Mouse (Mus musculus) heart, embryonic 12.5 days (tissue): ENCODE measurements around the gene Ctcfl. TPM values are rescaled to one million over a fixed set of nuclear protein-coding genes. Genes with fewer than 3 reads are reported as not detected.
A peak's percentile ranks its signal among the peaks of the same experiment; 100 is the strongest.

ENCODE experiments used
- ATAC-seq: fragments of 200-750 bp; cut with Nextera tagmentation; 2 replicates; pipeline ENCODE4 v1.8.0; 2017; ENCODE audit warnings: moderate TSS enrichment, moderate library complexity; ENCODE audit not compliant: insufficient number of reproducible peaks, low FRiP score
- H3K27ac ChIP-seq: fragments of 300-500 bp; sonication (generic); 2 replicates; pipeline ENCODE4 v1.5.1; 2016; ENCODE audit warnings: mild to moderate bottlenecking, moderate library complexity; ENCODE audit not compliant: poor library complexity, severe bottlenecking
- H3K27me3 ChIP-seq: fragments of 300-500 bp; sonication (generic); replicated peaks from 2 replicates; pipeline ENCODE4 v1.6.1; 2016; ENCODE audit warnings: mild to moderate bottlenecking, moderate library complexity
- H3K36me3 ChIP-seq: fragments of 300-500 bp; sonication (generic); 2 replicates; pipeline ENCODE4 v1.6.1; 2016; ENCODE audit warnings: mild to moderate bottlenecking, moderate library complexity
- H3K4me1 ChIP-seq: fragments of 300-500 bp; sonication (generic); replicated peaks from 2 replicates; pipeline ENCODE4 v1.6.1; 2016; ENCODE audit warnings: mild to moderate bottlenecking
- H3K4me2 ChIP-seq: fragments of 300-500 bp; sonication (generic); 2 replicates; pipeline ENCODE4 v1.6.1; 2016; ENCODE audit warnings: mild to moderate bottlenecking, moderate library complexity
- H3K4me3 ChIP-seq: fragments of 300-500 bp; sonication (generic); 2 replicates; pipeline ENCODE4 v1.5.1; 2016; ENCODE audit warnings: mild to moderate bottlenecking
- H3K9ac ChIP-seq: fragments of 300-500 bp; sonication (generic); 2 replicates; pipeline ENCODE4 v1.6.1; 2016; ENCODE audit warnings: mild to moderate bottlenecking, moderate library complexity
- H3K9me3 ChIP-seq: fragments of 300-500 bp; sonication (generic); replicated peaks from 2 replicates; pipeline ENCODE4 v1.6.1; 2016; ENCODE audit warnings: mild to moderate bottlenecking, moderate library complexity
- WGBS: fragments of 180-500 bp; shearing (Covaris S2); methylation state at CpG from one replicate; pipeline ENCODE4 v1.1.7; 2016; 5-methylcytosine and 5-hydroxymethylcytosine counted together
- polyA plus RNA-seq: library from polyadenylated mRNA; unstranded; fragments of >200 nt; fragmentation: Nextera tagmentation; extraction: Ambion mirVana; gene quantifications from 2 replicates; pipeline ENCODE4 v1.2.1, GENCODE M21; 2016

The Ctcfl gene
- polyA plus RNA-seq, result 0.70 and 0.86 TPM in 2 replicates

DNA sequence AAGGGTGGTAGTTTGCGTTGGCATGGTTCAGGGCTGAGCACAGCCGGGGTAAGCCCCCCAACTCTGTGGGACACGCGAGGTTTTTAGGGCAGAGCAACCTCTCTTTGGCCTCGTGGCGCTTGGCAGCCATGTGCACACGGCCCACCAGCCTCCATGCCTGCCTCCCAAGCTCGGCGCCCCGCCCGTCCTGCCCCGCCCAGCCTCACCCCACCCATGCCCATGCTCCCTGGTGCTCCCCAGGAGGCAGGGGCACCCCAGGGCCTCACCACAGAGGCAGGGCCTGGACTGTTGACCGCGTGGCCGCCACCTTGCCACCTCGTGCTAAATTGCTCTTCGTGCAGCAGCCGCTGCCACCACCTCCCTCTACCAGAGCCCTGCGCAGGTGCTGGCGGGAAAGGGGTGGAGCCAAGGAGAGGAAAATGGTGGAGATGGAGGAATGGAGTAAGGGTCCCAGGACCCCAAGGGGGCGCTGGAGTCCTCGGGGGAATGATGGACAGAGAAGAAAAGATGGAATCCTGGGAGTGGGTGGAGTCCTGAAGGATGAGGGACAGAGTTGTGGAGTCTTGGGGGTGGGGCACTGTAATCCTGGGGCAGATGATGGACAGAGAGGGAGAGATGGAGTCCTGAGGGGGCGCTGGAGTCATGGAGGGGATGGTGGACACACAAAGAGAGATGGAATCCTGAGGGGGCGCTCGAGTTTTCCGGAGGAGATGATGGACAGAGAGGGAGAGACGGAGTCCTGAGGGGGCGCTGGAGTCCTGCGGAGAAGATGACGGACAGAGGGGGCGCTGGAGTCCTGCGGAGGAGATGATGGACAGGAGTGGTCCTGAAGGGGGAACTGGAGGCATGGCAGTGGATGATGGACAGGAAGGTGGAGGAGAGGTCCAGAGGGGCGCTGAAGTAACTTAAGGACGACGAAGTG, at the start of gene Ctcfl:
Ctcfl (minus strand) TSS at position 503 of the 922 bp plus-strand sequence.
- H3K36me3 ChIP-seq, result no peaks in the 10 kb centered on the region
- 81% methylated on average over 35 of the region's 35 CpGs for WGBS

DNA sequence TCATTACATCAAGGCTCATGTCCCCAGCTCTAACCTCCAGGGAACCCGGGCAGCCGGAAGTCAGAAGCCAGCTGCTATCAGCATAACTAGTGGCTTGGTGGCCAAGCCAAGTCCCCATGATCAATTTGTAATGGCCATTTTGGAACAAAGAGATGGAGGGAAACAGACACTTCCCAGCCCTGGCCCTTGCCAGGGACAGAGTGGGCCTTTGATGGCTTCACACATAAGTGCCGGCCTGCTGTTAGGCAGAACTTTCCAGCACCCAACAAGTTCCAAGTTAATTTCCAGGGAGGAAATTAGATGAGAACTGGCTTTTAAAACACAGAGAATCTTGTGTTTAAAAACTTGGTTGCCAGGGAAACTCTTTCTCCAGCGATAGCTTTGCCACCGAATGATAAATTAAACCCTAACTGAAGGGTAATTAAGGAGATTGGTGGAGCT, 49.1 kb upstream of the Ctcfl start:
- 63% methylated on average over 5 of the region's 5 CpGs for WGBS
- Histone ChIP-seq H3K27me3 (peaks cover 46% of the 10 kb centered on the region), H3K4me3 (no peak overlapping the region), H3K9me3 (no peaks in the 10 kb centered on the region), H3K36me3 (no peaks in the 10 kb centered on the region), H3K4me2 (no peak overlapping the region), H3K4me1 (peaks cover 20% of the 10 kb centered on the region), H3K9ac (no peak overlapping the region), H3K27ac (no peak overlapping the region)
- no peak for ATAC-seq

More for the DNA sequence above, at the start of gene Ctcfl:
- Histone ChIP-seq H3K27ac (no peak within 1 kb of the TSS), H3K4me3 (no peak within 1 kb of the TSS), H3K4me2 (no peak within 1 kb of the TSS), H3K4me1 (no peaks in the 10 kb centered on the region), H3K27me3 (no peaks in the 10 kb centered on the region), H3K9ac (no peak within 1 kb of the TSS), H3K9me3 (0 out of 2 replicates have a peak, but pooled peaks cover 3% of the 10 kb centered on the region)
- 0 out of 2 replicates have a peak, but pooled peaks have one; percentile 11 for ATAC-seq

GRCm38 (mm10) chr2:173165357-173165756, 46.0 kb upstream of the Ctcfl start:
- Histone ChIP-seq H3K4me1 (no peaks in the 10 kb centered on the region), H3K9ac (no peak overlapping the region), H3K27ac (no peak overlapping the region), H3K4me2 (no peak overlapping the region), H3K4me3 (no peak overlapping the region), H3K9me3 (no peaks in the 10 kb centered on the region), H3K36me3 (no peaks in the 10 kb centered on the region), H3K27me3 (peaks cover 23% of the 10 kb centered on the region)
- WGBS, result 86% methylated on average over 10 of the region's 10 CpGs
- no peak for ATAC-seq

- Histone ChIP-seq H3K9me3 (no peaks in the 10 kb centered on the region), H3K4me3 (no peak overlapping the region), H3K9ac (no peak overlapping the region), H3K27me3 (peaks cover 19% of the 10 kb centered on the region), H3K27ac (no peak overlapping the region), H3K36me3 (no peaks in the 10 kb centered on the region), H3K4me1 (no peaks in the 10 kb centered on the region), H3K4me2 (no peak overlapping the region)
- WGBS, result 82% methylated on average over 10 of the region's 10 CpGs
- ATAC-seq, result no peak
These were observed 45.6 kb upstream of the Ctcfl start for GRCm38 (mm10) chr2:173164946-173165345.

DNA sequence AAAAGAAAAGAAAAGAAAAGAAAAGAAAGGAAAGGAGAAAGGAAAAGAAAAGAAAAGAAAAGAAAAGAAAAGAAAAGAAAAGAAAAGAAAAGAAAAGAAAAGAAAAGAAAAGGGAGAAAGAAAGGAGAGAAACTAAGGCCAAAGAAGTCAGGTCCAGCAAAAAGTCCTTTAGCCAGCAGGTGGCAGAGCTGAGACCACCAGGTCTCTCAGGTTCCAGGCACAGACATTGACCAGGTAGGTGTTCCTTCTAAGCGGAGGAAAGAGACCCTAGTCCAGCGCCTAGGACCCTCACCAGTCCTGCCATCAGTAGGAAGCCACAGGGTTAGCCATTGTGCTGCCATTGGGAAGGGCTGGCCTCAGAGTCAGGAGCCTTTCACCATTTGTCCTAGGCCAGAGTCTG, 45.0 kb upstream of the Ctcfl start:
- no peak for ATAC-seq
- 33% methylated on average over 2 of the region's 2 CpGs for WGBS
- Histone ChIP-seq H3K27ac (no peak overlapping the region), H3K36me3 (no peaks in the 10 kb centered on the region), H3K4me2 (no peak overlapping the region), H3K9ac (no peak overlapping the region), H3K4me1 (no peaks in the 10 kb centered on the region), H3K27me3 (peaks cover 18% of the 10 kb centered on the region), H3K4me3 (no peak overlapping the region), H3K9me3 (no peaks in the 10 kb centered on the region)

- Histone ChIP-seq H3K27ac (no peak overlapping the region), H3K4me1 (no peaks in the 10 kb centered on the region), H3K4me3 (no peak overlapping the region), H3K4me2 (no peak overlapping the region), H3K36me3 (no peaks in the 10 kb centered on the region), H3K9ac (no peak overlapping the region), H3K27me3 (peaks cover 15% of the 10 kb centered on the region), H3K9me3 (no peaks in the 10 kb centered on the region)
- 77% methylated on average over 8 of the region's 8 CpGs for WGBS
- no peak for ATAC-seq
These were observed 44.1 kb upstream of the Ctcfl start for GRCm38 (mm10) chr2:173163380-173163779.

DNA sequence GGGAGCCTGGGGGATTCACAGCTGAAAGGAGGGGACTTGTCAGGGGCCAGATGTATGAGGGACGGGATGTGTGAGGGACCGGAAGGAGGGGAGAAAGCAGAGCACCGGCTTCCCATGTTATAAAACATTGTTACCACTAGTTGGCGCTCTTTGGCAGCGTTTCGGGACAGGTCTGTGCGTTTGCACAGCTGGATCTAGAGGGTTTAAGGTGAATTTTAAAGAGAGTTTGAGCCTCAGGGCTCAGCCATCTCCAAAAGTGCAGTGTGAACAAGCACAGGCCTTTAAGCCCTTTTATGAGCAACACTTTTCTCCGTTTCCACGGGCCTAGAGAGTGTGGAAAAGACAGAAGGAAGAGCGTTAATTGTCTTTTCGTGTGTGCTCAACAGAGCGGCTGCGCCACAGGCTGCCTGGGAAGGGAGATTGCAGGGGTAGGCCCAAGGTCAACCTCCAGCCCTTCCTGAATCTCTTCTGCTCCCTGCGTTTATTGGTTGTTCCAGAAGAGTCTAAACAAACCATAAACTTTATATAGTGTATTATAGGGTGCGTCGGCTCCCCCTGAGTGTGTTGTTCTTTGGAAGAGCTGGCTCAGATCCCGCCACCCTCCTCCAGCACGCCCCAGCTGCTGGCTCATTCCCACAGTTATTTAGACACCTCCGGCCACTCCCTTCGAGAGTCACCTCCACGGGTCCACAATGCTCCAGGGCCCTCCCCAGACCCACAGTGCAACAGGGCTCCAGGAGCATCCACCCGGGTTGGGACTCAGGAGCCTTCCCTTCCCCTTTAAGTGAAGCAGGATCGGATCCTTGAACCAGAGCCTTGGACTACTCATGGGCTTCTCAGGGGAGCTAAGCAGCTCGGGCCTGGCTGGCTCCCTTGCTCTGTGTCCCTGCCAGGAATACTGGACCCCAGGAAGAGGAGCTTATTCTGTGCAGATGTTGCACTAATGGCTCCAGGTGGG, 40.3 kb upstream of the Ctcfl start:
- Histone ChIP-seq H3K4me1 (no peaks in the 10 kb centered on the region), H3K27me3 (peaks cover 2% of the 10 kb centered on the region; the same call in 1 of the 2 replicates), H3K36me3 (no peaks in the 10 kb centered on the region), H3K4me2 (no peak overlapping the region), H3K9ac (no peak overlapping the region), H3K27ac (no peak overlapping the region), H3K4me3 (no peak overlapping the region), H3K9me3 (no peaks in the 10 kb centered on the region)
- 54% methylated on average over 24 of the region's 24 CpGs for WGBS
- no peak; the same call in 1 of the 2 replicates for ATAC-seq

DNA sequence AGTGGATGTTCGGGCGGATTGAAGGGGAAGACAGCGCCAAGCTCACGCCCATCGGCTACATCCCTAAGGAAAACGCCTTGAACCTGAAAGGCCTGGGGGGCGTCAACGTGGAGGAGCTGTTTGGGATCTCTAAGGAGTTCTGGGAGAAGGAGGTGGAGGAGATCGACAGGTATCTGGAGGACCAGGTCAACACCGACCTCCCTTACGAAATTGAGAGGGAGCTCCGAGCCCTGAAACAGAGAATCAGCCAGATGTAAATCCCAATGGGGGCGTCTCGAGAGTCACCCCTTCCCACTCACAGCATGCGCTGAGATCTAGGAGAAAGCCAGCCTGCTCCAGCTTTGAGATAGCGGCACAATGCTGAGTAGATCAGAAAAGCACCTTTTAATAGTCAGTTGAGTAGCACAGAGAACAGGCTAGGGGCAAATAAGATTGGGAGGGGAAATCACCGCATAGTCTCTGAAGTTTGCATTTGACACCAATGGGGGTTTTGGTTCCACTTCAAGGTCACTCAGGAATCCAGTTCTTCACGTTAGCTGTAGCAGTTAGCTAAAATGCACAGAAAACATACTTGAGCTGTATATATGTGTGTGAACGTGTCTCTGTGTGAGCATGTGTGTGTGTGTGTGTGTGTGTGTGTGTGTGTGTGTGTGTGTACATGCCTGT, 39.2 kb upstream of the Ctcfl start:
- Histone ChIP-seq H3K4me1 (no peaks in the 10 kb centered on the region), H3K4me3 (no peak overlapping the region), H3K27ac (no peak overlapping the region), H3K4me2 (no peak overlapping the region), H3K36me3 (no peaks in the 10 kb centered on the region), H3K9me3 (no peaks in the 10 kb centered on the region), H3K27me3 (no peaks in the 10 kb centered on the region; the same call in 1 of the 2 replicates), H3K9ac (no peak overlapping the region)
- 87% methylated on average over 19 of the region's 19 CpGs for WGBS
- no peak for ATAC-seq

DNA sequence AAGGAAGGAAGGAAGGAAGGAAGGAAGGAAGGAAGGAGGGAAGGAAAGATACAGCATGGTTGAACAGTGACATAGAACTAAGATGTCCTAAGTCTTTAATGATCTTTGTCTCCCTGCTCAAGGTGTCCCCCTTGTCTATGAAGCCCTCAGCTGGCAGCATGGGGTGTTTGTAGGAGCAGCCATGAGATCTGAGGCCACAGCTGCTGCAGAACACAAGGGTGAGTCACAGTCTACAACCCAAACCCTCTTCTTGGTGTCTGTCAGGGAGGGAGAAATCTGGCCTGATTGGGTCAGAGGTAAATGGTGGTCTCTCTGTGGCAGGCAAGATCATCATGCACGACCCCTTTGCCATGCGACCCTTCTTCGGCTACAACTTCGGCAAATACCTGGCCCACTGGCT, 38.5 kb upstream of the Ctcfl start:
- WGBS, result 89% methylated on average over 4 of the region's 4 CpGs
- Histone ChIP-seq H3K27ac (no peak overlapping the region), H3K4me1 (peaks cover 5% of the 10 kb centered on the region; the same call in 1 of the 2 replicates), H3K9ac (no peak overlapping the region), H3K4me2 (no peak overlapping the region), H3K4me3 (no peak overlapping the region), H3K27me3 (no peaks in the 10 kb centered on the region; the same call in 1 of the 2 replicates), H3K36me3 (no peaks in the 10 kb centered on the region), H3K9me3 (no peaks in the 10 kb centered on the region)
- ATAC-seq, result no peak

- Histone ChIP-seq H3K9me3 (no peaks in the 10 kb centered on the region), H3K27ac (no peak overlapping the region), H3K4me1 (peaks cover 8% of the 10 kb centered on the region; the same call in 1 of the 2 replicates), H3K36me3 (no peaks in the 10 kb centered on the region), H3K4me2 (no peak overlapping the region), H3K4me3 (no peak overlapping the region), H3K27me3 (no peaks in the 10 kb centered on the region; the same call in 1 of the 2 replicates), H3K9ac (no peak overlapping the region)
- 58% methylated on average over 4 of the region's 4 CpGs for WGBS
- no peak for ATAC-seq
These were observed 38.1 kb upstream of the Ctcfl start for GRCm38 (mm10) chr2:173157376-173157775.
